Mouse (Mus musculus): ENCODE results near the gene Ebf1. TPM values are rescaled to one million over a fixed set of nuclear protein-coding genes. Genes with fewer than 3 reads are reported as not detected.

The Ebf1 gene
- polyA plus RNA-seq, 1 experiment = 1.1 TPM

GRCm38 (mm10) chr11:44946618-44947017 is 329.5 kb downstream of the Ebf1 start:
- Histone ChIP-seq H3K27me3 (ENCODE audit: control insufficient read depth, insufficient read depth, low read length) (no peaks in the 10 kb centered on the region), H3K27ac (ENCODE audit: control insufficient read depth, insufficient read depth, low read depth, low read length) (no peak overlapping the region), H3K4me1 (ENCODE audit: control insufficient read depth, insufficient read depth, low read length) (no peaks in the 10 kb centered on the region), H3K36me3 (ENCODE audit: control insufficient read depth, insufficient read depth, low read length) (no peaks in the 10 kb centered on the region), H3K4me3 (ENCODE audit: control insufficient read depth, low read depth, low read length) (no peak overlapping the region)
- TF ChIP-seq POLR2A (IDR thresholded peaks at IDR 0.05; ENCODE audit: control insufficient read depth, low read depth, low read length) = no peak
- TF ChIP-seq CTCF (IDR thresholded peaks at IDR 0.05; ENCODE audit: control insufficient read depth, insufficient read depth, insufficient replicate concordance, low read depth, low read length) = no peak

GRCm38 (mm10) chr11:44948541-44948940 is 331.4 kb downstream of the Ebf1 start:
- TF ChIP-seq POLR2A (IDR thresholded peaks at IDR 0.05; ENCODE audit: control insufficient read depth, low read depth, low read length) (no peak), CTCF (IDR thresholded peaks at IDR 0.05; ENCODE audit: control insufficient read depth, insufficient read depth, insufficient replicate concordance, low read depth, low read length) (no peak)
- Histone ChIP-seq H3K4me3 (ENCODE audit: control insufficient read depth, low read depth, low read length) (no peak overlapping the region), H3K36me3 (ENCODE audit: control insufficient read depth, insufficient read depth, low read length) (no peaks in the 10 kb centered on the region), H3K4me1 (ENCODE audit: control insufficient read depth, insufficient read depth, low read length) (no peaks in the 10 kb centered on the region), H3K27me3 (ENCODE audit: control insufficient read depth, insufficient read depth, low read length) (no peaks in the 10 kb centered on the region), H3K27ac (ENCODE audit: control insufficient read depth, insufficient read depth, low read depth, low read length) (0 out of 2 replicates have a peak overlapping the region, but pooled peaks have one; percentile 29)

GRCm38 (mm10) chr11:44949140-44949539 is 332.0 kb downstream of the Ebf1 start:
- Histone ChIP-seq H3K27ac (ENCODE audit: control insufficient read depth, insufficient read depth, low read depth, low read length) (no peak overlapping the region), H3K36me3 (ENCODE audit: control insufficient read depth, insufficient read depth, low read length) (no peaks in the 10 kb centered on the region), H3K4me3 (ENCODE audit: control insufficient read depth, low read depth, low read length) (no peak overlapping the region), H3K27me3 (ENCODE audit: control insufficient read depth, insufficient read depth, low read length) (no peaks in the 10 kb centered on the region), H3K4me1 (ENCODE audit: control insufficient read depth, insufficient read depth, low read length) (no peaks in the 10 kb centered on the region)
- TF ChIP-seq POLR2A (IDR thresholded peaks at IDR 0.05; ENCODE audit: control insufficient read depth, low read depth, low read length) (no peak), CTCF (IDR thresholded peaks at IDR 0.05; ENCODE audit: control insufficient read depth, insufficient read depth, insufficient replicate concordance, low read depth, low read length) (no peak)

- Histone ChIP-seq H3K4me3 (ENCODE audit: control insufficient read depth, low read depth, low read length) (no peak overlapping the region), H3K4me1 (ENCODE audit: control insufficient read depth, insufficient read depth, low read length) (no peaks in the 10 kb centered on the region), H3K36me3 (ENCODE audit: control insufficient read depth, insufficient read depth, low read length) (no peaks in the 10 kb centered on the region), H3K27me3 (ENCODE audit: control insufficient read depth, insufficient read depth, low read length) (no peaks in the 10 kb centered on the region), H3K27ac (ENCODE audit: control insufficient read depth, insufficient read depth, low read depth, low read length) (no peak overlapping the region)
- TF ChIP-seq POLR2A (IDR thresholded peaks at IDR 0.05; ENCODE audit: control insufficient read depth, low read depth, low read length) = no peak
- no peak for TF ChIP-seq CTCF (IDR thresholded peaks at IDR 0.05; ENCODE audit: control insufficient read depth, insufficient read depth, insufficient replicate concordance, low read depth, low read length)
These were observed 333.2 kb downstream of the Ebf1 start for GRCm38 (mm10) chr11:44950319-44950718.

GRCm38 (mm10) chr11:44951506-44951905 is 334.4 kb downstream of the Ebf1 start:
- TF ChIP-seq POLR2A (IDR thresholded peaks at IDR 0.05; ENCODE audit: control insufficient read depth, low read depth, low read length) (no peak), CTCF (IDR thresholded peaks at IDR 0.05; ENCODE audit: control insufficient read depth, insufficient read depth, insufficient replicate concordance, low read depth, low read length) (no peak)
- H3K27ac ChIP-seq (ENCODE audit: control insufficient read depth, insufficient read depth, low read depth, low read length) = no peak overlapping the region
- no peaks in the 10 kb centered on the region for H3K36me3 ChIP-seq (ENCODE audit: control insufficient read depth, insufficient read depth, low read length)
- H3K27me3 ChIP-seq (ENCODE audit: control insufficient read depth, insufficient read depth, low read length) = no peaks in the 10 kb centered on the region
- no peak overlapping the region for H3K4me3 ChIP-seq (ENCODE audit: control insufficient read depth, low read depth, low read length)
- no peaks in the 10 kb centered on the region for H3K4me1 ChIP-seq (ENCODE audit: control insufficient read depth, insufficient read depth, low read length)

- Histone ChIP-seq H3K4me1 (ENCODE audit: control insufficient read depth, insufficient read depth, low read length) (no peaks in the 10 kb centered on the region), H3K27me3 (ENCODE audit: control insufficient read depth, insufficient read depth, low read length) (no peaks in the 10 kb centered on the region), H3K36me3 (ENCODE audit: control insufficient read depth, insufficient read depth, low read length) (no peaks in the 10 kb centered on the region), H3K4me3 (ENCODE audit: control insufficient read depth, low read depth, low read length) (no peak overlapping the region), H3K27ac (ENCODE audit: control insufficient read depth, insufficient read depth, low read depth, low read length) (no peak overlapping the region)
- TF ChIP-seq CTCF (IDR thresholded peaks at IDR 0.05; ENCODE audit: control insufficient read depth, insufficient read depth, insufficient replicate concordance, low read depth, low read length) (no peak), POLR2A (IDR thresholded peaks at IDR 0.05; ENCODE audit: control insufficient read depth, low read depth, low read length) (no peak)
These were observed 336.2 kb downstream of the Ebf1 start for GRCm38 (mm10) chr11:44953337-44953736.

- Histone ChIP-seq H3K36me3 (ENCODE audit: control insufficient read depth, insufficient read depth, low read length) (no peaks in the 10 kb centered on the region), H3K4me3 (ENCODE audit: control insufficient read depth, low read depth, low read length) (no peak overlapping the region), H3K27ac (ENCODE audit: control insufficient read depth, insufficient read depth, low read depth, low read length) (no peak overlapping the region), H3K4me1 (ENCODE audit: control insufficient read depth, insufficient read depth, low read length) (no peaks in the 10 kb centered on the region), H3K27me3 (ENCODE audit: control insufficient read depth, insufficient read depth, low read length) (no peaks in the 10 kb centered on the region)
- TF ChIP-seq CTCF (IDR thresholded peaks at IDR 0.05; ENCODE audit: control insufficient read depth, insufficient read depth, insufficient replicate concordance, low read depth, low read length) (no peak), POLR2A (IDR thresholded peaks at IDR 0.05; ENCODE audit: control insufficient read depth, low read depth, low read length) (no peak)
These were observed 336.7 kb downstream of the Ebf1 start for GRCm38 (mm10) chr11:44953863-44954262.

- no peaks in the 10 kb centered on the region for H3K27me3 ChIP-seq (ENCODE audit: control insufficient read depth, insufficient read depth, low read length)
- H3K4me1 ChIP-seq (ENCODE audit: control insufficient read depth, insufficient read depth, low read length) = no peaks in the 10 kb centered on the region
- H3K4me3 ChIP-seq (ENCODE audit: control insufficient read depth, low read depth, low read length) = no peak overlapping the region
- TF ChIP-seq POLR2A (IDR thresholded peaks at IDR 0.05; ENCODE audit: control insufficient read depth, low read depth, low read length) (no peak), CTCF (IDR thresholded peaks at IDR 0.05; ENCODE audit: control insufficient read depth, insufficient read depth, insufficient replicate concordance, low read depth, low read length) (no peak)
- H3K27ac ChIP-seq (ENCODE audit: control insufficient read depth, insufficient read depth, low read depth, low read length) = no peak overlapping the region
- no peaks in the 10 kb centered on the region for H3K36me3 ChIP-seq (ENCODE audit: control insufficient read depth, insufficient read depth, low read length)
These were observed 337.2 kb downstream of the Ebf1 start for GRCm38 (mm10) chr11:44954362-44954761.
